Mouse (Mus musculus) brown adipose tissue, adult 24 weeks (tissue): ENCODE data around the gene Asxl2. TPM values are rescaled to one million over a fixed set of nuclear protein-coding genes. Genes with fewer than 3 reads are reported as not detected.
"Not testable (repeated sequence)": the region's sequence is repeated elsewhere in the genome, so short reads cannot be mapped to it uniquely, and the experiment has no call there.

ENCODE experiments used
- H3K27ac ChIP-seq: fragments of 200-500 bp; replicated peaks from 2 replicates; pipeline ENCODE4 v1.5.1; 2012; ENCODE audit warnings: low read depth, mild to moderate bottlenecking, low read length
- H3K4me1 ChIP-seq: fragments of 200-500 bp; 2 replicates; pipeline ENCODE4 v1.6.1; 2012; ENCODE audit warnings: low read length, mixed read lengths; ENCODE audit not compliant: control insufficient read depth, insufficient read depth, insufficient read length
- H3K4me3 ChIP-seq: fragments of 200-500 bp; 2 replicates; pipeline ENCODE4 v1.5.1; 2012; ENCODE audit warnings: low read depth, mild to moderate bottlenecking, low read length, moderate library complexity; ENCODE audit not compliant: insufficient read depth
- polyA plus RNA-seq: library from polyadenylated mRNA; stranded (reverse); fragments of >200 nt; gene quantifications from 2 replicates; pipeline ENCODE4 v1.2.4, GENCODE M21; 2012; ENCODE audit not compliant: missing spikeins, insufficient read depth, insufficient read length

Asxl2 gene
- polyA plus RNA-seq, 1 experiment = 8.9 TPM

DNA sequence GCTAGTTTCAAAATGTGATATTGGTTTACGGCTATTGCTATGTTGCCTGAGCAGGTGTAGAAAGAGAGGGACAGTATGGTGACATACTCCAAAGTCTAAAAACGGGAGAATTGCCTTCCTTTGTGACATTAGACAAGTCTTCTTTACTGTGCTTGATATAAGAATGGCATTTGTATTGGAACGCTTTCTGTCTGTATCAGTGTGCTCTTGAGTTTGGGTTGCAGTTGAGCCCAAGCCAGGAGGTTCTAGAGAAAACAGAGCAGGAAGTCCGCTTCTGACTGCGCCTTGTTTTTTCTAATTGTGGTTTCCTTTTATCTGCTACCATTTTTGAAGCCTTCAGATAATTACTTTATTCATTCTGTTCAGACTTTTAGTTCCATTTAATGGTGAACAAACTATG, 14.7 kb downstream of the Asxl2 start:
- Histone ChIP-seq H3K4me1 (peaks cover 3% of the 10 kb centered on the region), H3K4me3 (no peak overlapping the region), H3K27ac (no peak overlapping the region)

DNA sequence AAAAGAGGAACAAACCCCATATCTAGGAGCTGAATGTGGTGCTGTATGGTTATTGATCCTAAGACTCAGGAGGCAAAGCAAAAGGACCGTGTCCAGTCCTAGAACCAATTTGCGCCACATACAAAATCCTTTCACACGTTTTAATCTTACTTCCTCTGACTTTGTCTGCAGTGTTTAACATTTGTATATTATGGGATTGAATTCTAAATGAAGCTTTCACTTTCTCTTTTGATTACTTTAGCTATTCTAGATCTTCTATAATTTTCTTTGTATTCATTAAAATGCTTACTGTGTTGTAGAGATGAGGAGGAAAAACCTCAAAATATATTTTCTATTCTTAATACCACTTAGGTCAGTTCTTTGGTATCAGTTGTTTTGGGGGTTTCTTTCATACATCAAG, 26.9 kb downstream of the Asxl2 start:
- H3K27ac ChIP-seq = no peak overlapping the region
- H3K4me3 ChIP-seq = no peak overlapping the region

DNA sequence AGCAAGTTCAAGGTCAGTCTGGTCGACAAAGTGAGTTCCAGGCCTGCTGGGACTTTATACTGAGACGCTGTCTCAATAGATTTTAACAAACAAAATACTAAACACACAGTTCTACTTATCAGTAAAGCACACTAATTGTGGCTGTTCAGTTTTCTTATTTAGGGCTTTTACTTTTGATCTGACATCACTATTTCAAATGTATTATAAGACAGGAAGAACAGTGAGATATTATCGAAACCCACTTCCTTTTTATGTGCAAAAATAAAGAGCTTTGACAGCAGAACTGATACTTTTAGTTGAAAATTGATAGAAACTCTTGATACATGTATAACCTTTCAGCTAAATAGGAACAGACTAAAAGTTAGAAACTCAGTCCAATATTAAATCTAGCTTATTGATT, 36.4 kb downstream of the Asxl2 start:
- no peaks in the 10 kb centered on the region for H3K4me1 ChIP-seq
- H3K27ac ChIP-seq = no peak overlapping the region
- H3K4me3 ChIP-seq = no peak overlapping the region

More for the DNA sequence above, 26.9 kb downstream of the Asxl2 start:
- no peaks in the 10 kb centered on the region for H3K4me1 ChIP-seq

DNA sequence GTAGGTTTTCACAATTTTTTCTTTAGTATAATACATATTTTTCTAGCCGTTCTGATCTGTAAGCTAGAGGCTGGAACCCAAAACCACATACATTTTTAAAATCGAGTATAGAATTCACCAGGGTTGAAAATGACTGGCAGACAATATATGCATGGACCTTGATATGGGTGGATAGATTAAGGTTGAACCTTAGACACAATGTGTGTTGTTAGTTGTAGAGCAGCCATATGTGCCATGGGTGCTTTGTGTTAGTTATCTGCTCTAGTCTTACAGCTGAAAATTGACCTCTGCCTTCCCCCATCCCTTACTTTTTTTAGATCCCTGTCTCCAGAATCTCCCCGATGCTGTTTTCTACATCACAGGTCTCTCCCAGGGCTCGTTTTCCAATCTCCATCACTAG, 73.0 kb downstream of the Asxl2 start:
- Histone ChIP-seq H3K4me3 (no peak overlapping the region), H3K27ac (no peak overlapping the region)

DNA sequence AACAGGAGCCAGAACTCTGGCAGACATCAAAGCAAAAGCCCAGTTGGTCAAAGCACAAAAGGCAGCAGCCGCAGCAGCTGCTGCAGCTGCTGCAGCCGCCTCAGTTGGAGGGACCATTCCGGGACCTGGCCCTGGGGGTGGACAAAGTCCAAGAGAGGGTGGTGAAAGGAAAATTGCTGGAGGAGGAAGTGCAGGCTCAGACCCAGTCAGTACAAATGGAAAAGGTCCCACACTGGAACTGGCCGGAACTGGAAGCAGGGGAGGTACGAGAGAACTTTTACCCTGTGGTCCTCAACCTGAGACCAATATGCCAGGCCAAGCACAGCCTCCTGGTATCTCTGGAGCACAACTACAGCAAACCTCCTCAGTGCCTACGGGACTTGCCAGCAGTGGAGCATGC, 73.4 kb downstream of the Asxl2 start:
- H3K4me1 ChIP-seq = no peaks in the 10 kb centered on the region
- H3K27ac ChIP-seq = no peak overlapping the region
- no peak overlapping the region for H3K4me3 ChIP-seq

More for the DNA sequence above, 73.0 kb downstream of the Asxl2 start:
- no peaks in the 10 kb centered on the region for H3K4me1 ChIP-seq

DNA sequence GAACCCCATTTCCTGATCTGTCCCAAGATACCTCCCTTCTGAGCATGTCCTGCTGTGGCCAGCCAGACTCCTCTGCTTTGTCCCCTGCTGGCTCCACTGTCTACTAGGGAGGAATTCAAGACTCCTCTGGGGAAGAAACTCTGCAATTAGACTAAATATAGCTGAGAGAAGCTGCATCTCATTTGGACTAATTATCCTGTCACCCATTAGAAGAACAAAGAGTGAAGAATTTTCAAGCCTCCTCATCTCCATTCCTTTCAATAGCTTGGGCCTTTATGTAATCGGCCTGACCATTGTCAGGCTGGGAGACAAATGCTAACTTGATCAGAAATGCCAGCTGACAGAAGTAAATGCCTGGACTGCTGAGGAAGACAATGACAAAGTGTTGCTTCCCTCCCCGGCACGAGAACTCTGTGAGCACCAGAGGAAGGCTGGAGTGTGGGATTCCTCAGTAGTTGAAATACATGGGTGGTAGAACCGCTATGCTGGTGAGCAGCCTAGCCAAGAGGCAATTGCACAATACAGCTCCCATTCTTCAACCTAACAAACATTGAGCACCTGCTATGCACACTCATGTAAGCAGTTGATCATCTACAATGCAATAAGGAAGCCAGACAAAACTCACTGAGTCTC, 92.1 kb downstream of the Asxl2 start:
- no peaks in the 10 kb centered on the region for H3K4me1 ChIP-seq

DNA sequence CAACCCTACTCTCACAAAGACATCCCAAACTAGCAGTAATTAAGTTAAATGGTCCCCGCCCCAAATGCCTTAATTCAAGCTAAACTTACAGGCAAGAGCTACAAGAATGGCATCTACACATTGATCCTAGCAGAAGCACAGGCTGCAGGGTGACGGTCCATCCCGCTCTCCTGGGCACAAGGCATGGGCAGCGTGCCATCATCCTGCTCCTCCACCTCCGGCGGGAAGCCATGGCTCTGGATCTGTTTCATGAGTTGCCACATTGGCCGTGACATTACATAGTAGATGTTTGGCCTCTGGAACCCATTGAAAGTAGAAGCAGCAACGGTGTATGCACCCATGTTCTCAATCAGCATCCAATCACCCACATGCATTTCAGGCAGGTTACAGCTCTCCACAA, 95.1 kb downstream of the Asxl2 start:
- not testable (repeated sequence) for H3K4me3 ChIP-seq, H3K27ac ChIP-seq, H3K4me1 ChIP-seq

More for the DNA sequence above, 92.1 kb downstream of the Asxl2 start:
- Histone ChIP-seq H3K4me3 (no peak overlapping the region), H3K27ac (no peak overlapping the region)

DNA sequence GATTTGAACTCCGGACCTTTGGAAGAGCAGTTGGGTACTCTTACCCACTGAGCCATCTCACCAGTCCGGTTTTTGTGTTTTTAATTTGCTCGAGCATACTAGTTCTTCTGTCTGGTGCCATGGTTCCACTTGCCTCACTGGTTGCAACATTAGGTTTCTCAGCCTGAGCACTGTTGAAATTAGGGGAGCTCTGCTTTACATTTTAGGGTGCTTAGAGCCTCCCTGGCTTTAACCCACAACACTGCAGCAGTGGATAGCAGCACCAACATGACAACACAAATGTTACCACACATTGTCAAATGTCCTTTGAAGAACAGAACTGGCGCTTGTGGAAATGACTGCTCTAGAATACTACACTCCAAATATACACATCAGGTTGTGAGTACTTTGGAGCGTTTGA, 98.9 kb downstream of the Asxl2 start:
- Histone ChIP-seq H3K4me3 (no peak overlapping the region), H3K27ac (no peak overlapping the region)

DNA sequence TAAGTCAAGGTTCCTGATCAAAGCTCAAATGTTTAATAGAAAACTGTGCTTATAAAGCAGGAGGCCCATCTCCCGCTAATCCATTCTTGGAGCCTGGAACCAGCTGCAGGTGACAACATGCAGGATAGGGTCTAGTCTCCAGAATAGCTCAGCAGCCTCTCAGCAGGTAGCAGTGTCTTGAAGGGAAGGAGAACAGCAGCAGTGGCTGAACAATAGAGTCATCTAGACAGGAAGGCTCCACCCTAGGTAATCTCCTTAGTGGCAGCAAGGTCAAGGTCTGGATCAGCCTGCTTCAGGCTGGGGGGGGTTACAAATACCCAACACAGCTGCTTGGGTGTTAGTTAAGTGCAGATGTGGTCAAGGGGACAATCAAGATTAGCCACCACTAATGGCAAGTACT, 108.8 kb downstream of the Asxl2 start:
- H3K27ac ChIP-seq, H3K4me1 ChIP-seq, H3K4me3 ChIP-seq: not testable (repeated sequence)

More for the DNA sequence above, 98.9 kb downstream of the Asxl2 start:
- no peaks in the 10 kb centered on the region for H3K4me1 ChIP-seq

DNA sequence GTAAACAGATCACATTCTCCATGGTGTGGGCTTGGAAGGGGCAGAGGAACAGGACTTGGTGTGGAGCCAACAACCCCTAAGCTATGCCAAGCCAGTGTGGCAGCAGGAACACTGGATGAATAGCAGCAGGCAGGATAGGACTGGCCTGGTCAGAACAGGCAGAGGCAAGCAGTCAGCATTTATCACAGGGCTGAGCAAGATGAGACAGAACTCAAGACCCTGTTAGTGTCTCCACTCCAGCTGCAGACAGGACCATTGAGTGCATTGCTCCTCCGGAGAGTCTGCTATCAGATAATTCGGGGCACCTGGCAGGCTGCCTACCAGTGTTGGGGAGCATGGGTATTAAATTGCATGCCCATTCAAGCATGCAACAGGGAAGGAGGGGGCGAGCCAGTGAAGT, 111.0 kb downstream of the Asxl2 start:
- H3K4me3 ChIP-seq = no peak overlapping the region
- no peaks in the 10 kb centered on the region for H3K4me1 ChIP-seq
- no peak overlapping the region for H3K27ac ChIP-seq

DNA sequence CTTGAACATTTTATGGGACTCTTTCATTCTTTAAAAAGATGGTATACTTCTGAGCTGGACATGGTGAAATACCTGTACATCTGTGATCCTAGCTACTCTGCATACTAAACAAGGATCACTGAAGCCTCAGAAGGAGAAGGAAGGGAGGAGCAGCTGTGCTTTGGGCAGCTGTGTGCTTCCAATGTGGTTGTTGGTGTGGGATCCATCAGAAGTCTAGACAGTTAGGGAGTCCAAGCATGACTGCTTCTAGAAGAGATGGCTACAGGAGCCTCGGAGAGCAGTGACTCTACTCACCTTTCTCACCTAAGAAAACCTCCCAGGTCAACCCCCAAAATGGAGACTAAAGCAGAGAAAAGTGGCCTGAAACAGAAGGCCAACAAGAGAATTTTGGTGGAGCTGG, 111.4 kb downstream of the Asxl2 start:
- Histone ChIP-seq H3K4me3 (no peak overlapping the region), H3K27ac (no peak overlapping the region), H3K4me1 (no peaks in the 10 kb centered on the region)

DNA sequence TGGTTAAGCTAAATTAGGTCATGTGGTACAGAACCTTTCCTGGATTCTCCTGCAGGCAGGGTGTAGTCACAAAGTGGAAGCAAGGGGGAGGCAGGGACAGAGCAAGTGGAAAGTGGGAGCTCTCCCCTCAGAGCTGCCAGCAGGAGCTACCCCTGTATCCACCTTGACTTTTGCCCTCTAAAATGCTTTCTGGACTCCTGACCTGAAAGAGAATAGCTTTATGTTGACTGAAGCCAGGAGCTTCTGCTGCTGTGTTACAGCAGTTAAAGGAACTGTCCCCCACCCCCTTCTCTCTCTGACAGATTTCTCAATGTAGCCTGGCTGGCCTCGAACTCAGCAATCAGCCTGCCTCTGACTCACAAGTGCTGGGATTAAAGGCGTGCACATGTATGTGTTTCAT, 112.9 kb downstream of the Asxl2 start:
- no peak overlapping the region for H3K27ac ChIP-seq
- H3K4me1 ChIP-seq = no peaks in the 10 kb centered on the region
- no peak overlapping the region for H3K4me3 ChIP-seq

DNA sequence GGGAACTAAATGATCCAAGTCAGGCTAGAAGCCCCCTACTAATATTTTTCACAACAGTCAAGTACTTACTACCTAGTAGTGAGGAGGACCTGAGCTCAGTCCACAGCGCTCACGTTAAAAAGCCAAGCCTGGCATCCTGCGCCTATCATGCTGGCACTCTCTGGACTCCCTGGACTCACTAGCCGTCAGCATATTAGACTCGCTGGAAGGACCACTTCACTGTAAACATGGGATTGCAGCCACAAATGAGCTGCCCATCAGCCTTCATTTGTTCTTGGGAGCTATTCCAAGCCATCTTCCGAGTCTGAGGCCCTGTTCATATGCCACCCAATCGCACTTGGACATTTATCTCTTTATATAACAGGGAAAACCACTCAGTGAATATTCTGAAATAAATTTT, 114.2 kb downstream of the Asxl2 start:
- Histone ChIP-seq H3K4me3 (no peak overlapping the region), H3K27ac (no peak overlapping the region), H3K4me1 (no peaks in the 10 kb centered on the region)

DNA sequence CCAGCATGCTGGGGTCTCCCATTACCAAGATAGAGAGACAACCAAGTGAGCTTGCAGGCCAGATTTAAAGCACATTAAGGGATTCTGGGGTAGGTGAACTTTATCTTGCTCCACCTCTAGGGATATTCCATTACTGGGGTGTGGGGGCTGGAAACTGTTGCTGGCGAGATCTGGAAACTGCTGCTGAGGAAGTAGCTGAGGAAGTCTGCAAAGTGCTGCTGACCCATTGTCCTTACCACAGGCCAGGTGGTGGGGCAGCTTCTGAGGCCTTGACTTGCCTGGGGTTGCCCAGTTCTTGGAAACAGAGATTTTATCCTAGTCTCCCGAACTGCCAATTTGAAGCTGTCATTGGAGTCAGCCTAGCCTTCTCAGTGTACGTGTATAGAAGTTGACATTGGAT, 118.8 kb downstream of the Asxl2 start:
- Histone ChIP-seq H3K27ac (no peak overlapping the region), H3K4me1 (no peaks in the 10 kb centered on the region), H3K4me3 (no peak overlapping the region)

DNA sequence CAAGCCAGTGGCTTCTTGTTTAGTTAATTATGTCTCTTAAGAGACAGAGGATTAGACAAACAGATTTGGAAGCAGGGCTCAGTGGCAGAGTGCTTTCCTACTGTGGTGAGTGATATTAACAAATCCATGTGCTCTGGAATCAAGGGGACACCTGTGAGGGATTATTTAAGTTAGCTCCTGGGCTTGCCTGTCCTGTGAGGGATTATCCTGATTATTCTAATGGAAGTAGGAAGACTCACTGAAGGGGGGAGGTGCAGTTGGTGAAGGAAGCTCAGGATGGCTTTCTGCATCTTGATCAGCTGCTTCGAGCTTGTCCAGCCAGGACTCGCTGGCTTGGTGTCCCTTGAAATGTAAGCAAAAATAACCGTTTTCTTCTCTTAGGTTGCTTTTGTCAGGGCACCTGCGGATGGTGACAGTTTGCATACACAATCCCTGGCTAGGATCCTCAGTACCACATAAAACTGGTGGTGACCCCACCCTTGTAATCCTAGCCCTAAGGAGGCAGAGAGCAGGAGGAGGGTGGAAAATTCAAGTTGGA, 119.5 kb downstream of the Asxl2 start:
- Histone ChIP-seq H3K27ac (no peak overlapping the region), H3K4me3 (no peak overlapping the region), H3K4me1 (no peaks in the 10 kb centered on the region)

DNA sequence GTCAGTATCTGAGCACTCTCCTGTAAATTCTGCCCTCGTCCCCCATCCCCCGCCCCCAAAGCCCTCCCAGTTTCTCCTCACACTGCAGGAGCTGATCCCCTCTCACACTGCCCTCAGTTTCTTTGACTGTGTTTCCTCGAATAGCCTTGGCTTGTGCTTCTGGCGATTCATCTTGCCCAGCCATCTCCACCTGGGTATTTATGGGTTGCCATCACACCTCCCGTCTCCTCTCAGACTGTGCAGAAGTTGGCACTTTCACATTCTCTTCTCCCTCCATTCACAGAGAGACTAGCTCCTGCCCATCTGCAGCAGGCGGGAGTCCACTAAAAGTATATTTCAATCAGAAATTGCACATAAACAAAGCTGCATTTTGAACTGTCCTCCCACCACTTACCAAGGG, 120.1 kb downstream of the Asxl2 start:
- Histone ChIP-seq H3K4me1 (no peaks in the 10 kb centered on the region), H3K4me3 (no peak overlapping the region), H3K27ac (no peak overlapping the region)
